8 mouse cellular contexts compared by ENCODE assay signal in the genomic region with DNA sequence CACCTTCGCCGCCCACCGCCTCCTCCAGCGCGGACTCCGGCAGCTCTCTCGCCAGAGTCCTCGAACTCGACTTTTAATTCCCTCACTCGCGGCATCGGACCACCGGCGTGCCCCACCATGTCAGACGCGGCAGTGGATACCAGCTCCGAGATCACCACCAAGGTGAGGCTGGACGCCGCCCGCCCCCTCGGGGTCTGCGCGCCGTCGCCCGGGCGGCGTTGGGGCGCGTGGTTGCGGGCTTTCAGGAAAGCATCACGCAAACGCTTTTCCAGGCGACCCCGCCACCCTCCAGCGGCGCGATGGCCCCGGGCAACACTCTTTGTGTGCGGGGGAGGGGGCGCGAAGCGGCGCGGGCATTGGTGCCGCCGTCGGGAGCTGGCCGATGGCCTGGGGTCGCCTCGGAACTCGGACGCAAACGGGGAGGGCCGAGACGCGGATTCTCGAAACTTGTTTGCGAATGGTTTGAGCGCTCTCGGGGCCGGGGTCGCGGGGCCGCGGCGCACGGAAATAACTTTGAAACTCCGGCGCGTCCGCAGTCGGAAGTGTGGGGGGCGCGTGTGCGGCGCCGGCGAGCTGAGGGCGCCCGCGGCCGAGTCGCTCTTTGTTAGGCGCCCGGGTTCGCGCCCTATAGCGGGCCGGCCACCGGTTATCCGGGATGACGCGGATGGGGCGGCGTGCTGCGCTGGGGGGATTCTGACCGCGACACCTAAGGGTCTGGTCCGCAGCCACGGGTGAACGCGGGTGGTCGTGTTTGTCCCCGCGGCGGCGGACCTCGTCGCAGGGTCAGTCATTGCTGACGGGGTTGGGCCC. TPM values are rescaled to one million over a fixed set of nuclear protein-coding genes. Genes with fewer than 3 reads are reported as not detected.
A peak's percentile ranks its signal among the peaks of the same experiment; 100 is the strongest.
DNase-seq lines count a peak whose midpoint lies in the region; ATAC-seq and TF ChIP-seq lines count a peak whose summit lies in the region.

No protein-coding gene starts in this region.

- 0 out of 2 replicates have a peak, but pooled peaks have one; percentile 35 for TF ChIP-seq POLR2A in brain, embryonic 14.5 days (IDR thresholded peaks at IDR 0.05; ENCODE audit: borderline replicate concordance, extremely low read depth, insufficient read depth, insufficient read length, poor library complexity, severe bottlenecking)

- peak; percentile 50 to 63 for DNase-seq in adrenal gland, adult 18-20 months (ENCODE audit: low spot score in 2 of 2)
- DNase-seq in adrenal gland, adult 8-10 months = no peak
- peak; percentile 41 for DNase-seq in brain, embryonic 14.5 days (ENCODE audit: low read depth)
- DNase-seq in induced T-regulatory cell, adult 2 months (ENCODE audit: low read depth) = peak; percentile 61
- peak; percentile 15 for DNase-seq in liver, embryonic 13.5 days
- peak; percentile 41 for DNase-seq in urinary bladder, adult 2 months (ENCODE audit: low spot score)

- H3K4me1 ChIP-seq in forebrain, embryonic 16.5 days (replicated peaks; ENCODE audit: control insufficient read depth, insufficient read depth, low read length) = peaks cover 36% of the 10 kb centered on the region
- peaks cover 68% of the 10 kb centered on the region for H3K4me1 ChIP-seq in liver, embryonic 13.5 days (replicated peaks)
- H3K4me1 ChIP-seq in neural tube, embryonic 13.5 days (replicated peaks) = peaks cover 48% of the 10 kb centered on the region

- no peaks in the 10 kb centered on the region for H3K27me3 ChIP-seq in forebrain, embryonic 16.5 days (replicated peaks; ENCODE audit: control insufficient read depth, insufficient read depth, low read length)
- H3K27me3 ChIP-seq in liver, embryonic 13.5 days = no peaks in the 10 kb centered on the region
- H3K27me3 ChIP-seq in neural tube, embryonic 13.5 days = no peaks in the 10 kb centered on the region

- peak overlapping the region; percentile 94 for H3K27ac ChIP-seq in forebrain, embryonic 16.5 days (ENCODE audit: low read length)
- H3K27ac ChIP-seq in liver, embryonic 13.5 days = peak overlapping the region; percentile 98
- peak overlapping the region; percentile 96 for H3K27ac ChIP-seq in neural tube, embryonic 13.5 days (replicated peaks)

- H3K9me3 ChIP-seq in forebrain, embryonic 16.5 days (ENCODE audit: control insufficient read depth, low read length) = no peaks in the 10 kb centered on the region
- no peaks in the 10 kb centered on the region for H3K9me3 ChIP-seq in liver, embryonic 13.5 days (replicated peaks)
- H3K9me3 ChIP-seq in neural tube, embryonic 13.5 days = no peaks in the 10 kb centered on the region

- H3K4me2 ChIP-seq in forebrain, embryonic 16.5 days (ENCODE audit: low read length) = peak overlapping the region; percentile 89; the same call in 1 of the 2 replicates
- peak overlapping the region; percentile 99 for H3K4me2 ChIP-seq in liver, embryonic 13.5 days
- H3K4me2 ChIP-seq in neural tube, embryonic 13.5 days = peak overlapping the region; percentile 91

- peak overlapping the region; percentile 98 for H3K4me3 ChIP-seq in forebrain, embryonic 16.5 days (replicated peaks; ENCODE audit: low read length)
- peak overlapping the region; percentile 100 for H3K4me3 ChIP-seq in liver, embryonic 13.5 days (replicated peaks)
- H3K4me3 ChIP-seq in neural tube, embryonic 13.5 days = peak overlapping the region; percentile 100

- WGBS in forebrain, embryonic 16.5 days = under 1% methylated on average over 106 of the region's 111 CpGs
- WGBS in liver, embryonic 13.5 days (ENCODE audit: insufficient replicate concordance) = under 1% methylated on average over 108 of the region's 111 CpGs
- WGBS in neural tube, embryonic 13.5 days = under 1% methylated on average over 111 of the region's 111 CpGs

- peak; percentile 2; the same call in 1 of the 2 replicates for ATAC-seq in forebrain, embryonic 16.5 days
- ATAC-seq in liver, embryonic 13.5 days (ENCODE audit: low read depth) = no peak
- ATAC-seq in neural tube, embryonic 13.5 days (ENCODE audit: low read depth) = peak; percentile 4

- H3K9ac ChIP-seq in forebrain, embryonic 16.5 days (replicated peaks; ENCODE audit: low read depth, low read length) = peak overlapping the region; percentile 99
- H3K9ac ChIP-seq in liver, embryonic 13.5 days = peak overlapping the region; percentile 100
- H3K9ac ChIP-seq in neural tube, embryonic 13.5 days = peak overlapping the region; percentile 100

- no peak for TF ChIP-seq CTCF in brain, embryonic 14.5 days (IDR thresholded peaks at IDR 0.05; ENCODE audit: borderline replicate concordance, extremely low read depth, insufficient read depth, insufficient read length)

- peaks cover 8% of the 10 kb centered on the region for H3K36me3 ChIP-seq in forebrain, embryonic 16.5 days (ENCODE audit: control insufficient read depth, insufficient read depth)
- H3K36me3 ChIP-seq in liver, embryonic 13.5 days = peaks cover 26% of the 10 kb centered on the region
- peaks cover 19% of the 10 kb centered on the region for H3K36me3 ChIP-seq in neural tube, embryonic 13.5 days

RNA-seq across cellular contexts. Expression of a gene that starts 0.5 kb away (rescaled TPM):
- total RNA-seq in adrenal gland, adult 18-20 months (2021) = 100 to 1,000 TPM; 463 to 486 TPM
- 100 to 1,000 TPM; 448 to 514 (median 510) TPM for total RNA-seq in adrenal gland, adult 8-10 months (2022)
- 1,831 and 2,420 TPM in 2 replicates for polyA plus RNA-seq in brain, embryonic 14.5 days (2012; rRNA removed)
- polyA plus RNA-seq in forebrain, embryonic 16.5 days (2015; fragmentation: Nextera tagmentation; extraction: Ambion mirVana) = 1,987 and 2,275 TPM in 2 replicates
- 1,483 and 1,688 TPM in 2 replicates for polyA plus RNA-seq in liver, embryonic 13.5 days (2015; fragmentation: Nextera tagmentation; extraction: Ambion mirVana)
- 2,347 and 2,536 TPM in 2 replicates for polyA plus RNA-seq in neural tube, embryonic 13.5 days (2015; fragmentation: Nextera tagmentation; extraction: Ambion mirVana)
- 836 and 1,054 TPM in 2 replicates for polyA plus RNA-seq in urinary bladder, adult 2 months (2012; rRNA removed)

RNA-seq across cellular contexts. Expression of a gene that starts 55.4 kb away (rescaled TPM):
- total RNA-seq in adrenal gland, adult 18-20 months (2021) = 10 to 100 TPM; 25.3 to 26.0 TPM
- total RNA-seq in adrenal gland, adult 8-10 months (2022) = 10 to 100 TPM; 36.8 to 47.2 (median 42.3) TPM
- polyA plus RNA-seq in brain, embryonic 14.5 days (2012; rRNA removed) = 82.9 and 89.6 TPM in 2 replicates
- polyA plus RNA-seq in forebrain, embryonic 16.5 days (2015; fragmentation: Nextera tagmentation; extraction: Ambion mirVana) = 88.7 and 90.1 TPM in 2 replicates
- polyA plus RNA-seq in liver, embryonic 13.5 days (2015; fragmentation: Nextera tagmentation; extraction: Ambion mirVana) = 31.5 and 35.7 TPM in 2 replicates
- polyA plus RNA-seq in neural tube, embryonic 13.5 days (2015; fragmentation: Nextera tagmentation; extraction: Ambion mirVana) = 97.0 and 103 TPM in 2 replicates
- polyA plus RNA-seq in urinary bladder, adult 2 months (2012; rRNA removed) = 48.0 and 49.0 TPM in 2 replicates

RNA-seq across cellular contexts. Expression of a gene that starts 55.7 kb away (rescaled TPM):
- total RNA-seq in adrenal gland, adult 18-20 months (2021) = 10 to 100 TPM in 1 of 2 experiments, 1 to 10 TPM in 1; 9.9 to 12.6 TPM
- 10 to 100 TPM; 13.1 to 16.3 (median 14.6) TPM for total RNA-seq in adrenal gland, adult 8-10 months (2022)
- polyA plus RNA-seq in brain, embryonic 14.5 days (2012; rRNA removed) = 69.7 and 89.0 TPM in 2 replicates
- polyA plus RNA-seq in forebrain, embryonic 16.5 days (2015; fragmentation: Nextera tagmentation; extraction: Ambion mirVana) = 59.7 and 64.6 TPM in 2 replicates
- polyA plus RNA-seq in liver, embryonic 13.5 days (2015; fragmentation: Nextera tagmentation; extraction: Ambion mirVana) = 16.7 and 18.5 TPM in 2 replicates
- 53.5 and 60.6 TPM in 2 replicates for polyA plus RNA-seq in neural tube, embryonic 13.5 days (2015; fragmentation: Nextera tagmentation; extraction: Ambion mirVana)
- 22.0 and 34.3 TPM in 2 replicates for polyA plus RNA-seq in urinary bladder, adult 2 months (2012; rRNA removed)
